Mouse (Mus musculus) embryonic fibroblast, embryonic 13.5 days (primary cell): Measurements from ENCODE around the gene Ddx3y. TPM values are rescaled to one million over a fixed set of nuclear protein-coding genes. Genes with fewer than 3 reads are reported as not detected.

ENCODE experiments used
- H3K27ac ChIP-seq: 2 replicates; pipeline ENCODE4 v1.5.1; 2012; ENCODE audit warnings: low read length, control low read depth, inconsistent platforms; ENCODE audit not compliant: insufficient read depth
- H3K4me1 ChIP-seq: 2 replicates; pipeline ENCODE4 v1.6.1; 2011; ENCODE audit warnings: low read length; ENCODE audit not compliant: control insufficient read depth, insufficient read depth
- H3K4me3 ChIP-seq: 2 replicates; pipeline ENCODE4 v1.5.1; 2011; ENCODE audit warnings: mild to moderate bottlenecking, control low read depth, low read length; ENCODE audit not compliant: insufficient read depth
- CTCF ChIP-seq: IDR thresholded peaks from 2 replicates; pipeline ENCODE4 v1.5.1; 2011; ENCODE audit warnings: mild to moderate bottlenecking, control low read depth, low read length, moderate library complexity, borderline replicate concordance; ENCODE audit not compliant: insufficient read depth
- POLR2A ChIP-seq: IDR thresholded peaks from 2 replicates; pipeline ENCODE4 v1.6.1; 2011; ENCODE audit warnings: low read depth, mild to moderate bottlenecking, control low read depth, low read length, moderate library complexity
- polyA plus RNA-seq: library from polyadenylated mRNA; stranded (reverse); fragments of >200 nt; gene quantifications from 2 replicates; pipeline ENCODE4 v1.2.4, GENCODE M21; 2011; ENCODE audit warnings: low read depth; ENCODE audit not compliant: missing spikeins, insufficient read length

Ddx3y gene
- polyA plus RNA-seq = 71.9 and 80.9 TPM in 2 replicates

DNA sequence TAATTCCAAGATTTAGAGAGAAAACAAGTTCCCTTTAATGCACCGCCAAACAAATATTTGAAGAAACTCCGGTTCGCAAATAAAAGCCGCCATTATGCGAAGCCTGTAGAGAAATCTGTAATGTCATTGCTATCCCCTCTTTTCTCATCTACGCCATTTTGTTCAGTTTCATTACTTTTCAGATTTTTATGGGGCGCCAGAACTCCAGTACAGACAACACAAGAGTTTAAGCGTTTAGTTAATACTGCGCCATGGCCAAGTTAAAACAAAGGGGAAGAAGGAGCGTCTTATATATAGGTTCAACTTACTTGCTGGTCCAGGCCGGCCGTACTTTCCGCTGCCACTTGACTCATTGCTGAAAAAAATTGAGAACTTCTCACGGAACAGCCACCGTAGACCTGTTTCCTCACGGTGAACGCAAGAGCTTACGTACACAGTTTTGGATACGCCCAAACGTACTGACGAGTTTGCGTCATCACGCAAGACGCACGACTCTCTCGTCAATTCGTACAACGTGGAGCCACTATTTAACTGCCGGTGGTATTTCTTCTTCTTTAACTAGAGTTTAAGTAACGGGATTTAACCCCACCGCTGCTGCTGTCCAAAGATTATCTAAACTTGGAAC, at the start of gene Ddx3y:
Gene Ddx3y, minus strand, starts transcription at position 459 of the 625 bp plus-strand sequence.
- peak within 1 kb of the TSS; percentile 87 for H3K27ac ChIP-seq
- TF ChIP-seq CTCF = no peak
- TF ChIP-seq POLR2A = no peak
- H3K4me1 ChIP-seq = no peaks in the 10 kb centered on the region
- peak within 1 kb of the TSS; percentile 73 for H3K4me3 ChIP-seq

DNA sequence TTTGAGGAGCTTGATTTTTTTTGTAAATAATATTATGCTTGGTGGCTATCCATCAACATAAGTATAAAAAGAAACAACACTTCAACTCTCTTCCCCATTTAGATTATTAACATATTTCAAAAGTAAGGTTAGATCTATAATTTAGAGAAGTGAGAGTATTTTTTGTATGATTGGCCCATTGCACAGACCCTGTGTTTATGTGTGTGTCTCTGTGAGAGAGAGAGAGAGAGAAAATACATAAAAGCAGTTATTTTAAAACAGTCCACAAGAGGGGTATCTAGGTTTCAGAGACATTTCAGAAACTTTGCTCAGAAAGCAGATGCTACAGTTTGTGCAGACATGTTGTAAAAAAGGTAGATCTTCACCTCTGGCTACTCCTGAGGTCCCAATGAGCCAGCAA, 7.3 kb upstream of the Ddx3y start:
- no peak overlapping the region for H3K27ac ChIP-seq
- no peak for TF ChIP-seq CTCF
- no peak for TF ChIP-seq POLR2A
- no peak overlapping the region for H3K4me3 ChIP-seq
- no peaks in the 10 kb centered on the region for H3K4me1 ChIP-seq

DNA sequence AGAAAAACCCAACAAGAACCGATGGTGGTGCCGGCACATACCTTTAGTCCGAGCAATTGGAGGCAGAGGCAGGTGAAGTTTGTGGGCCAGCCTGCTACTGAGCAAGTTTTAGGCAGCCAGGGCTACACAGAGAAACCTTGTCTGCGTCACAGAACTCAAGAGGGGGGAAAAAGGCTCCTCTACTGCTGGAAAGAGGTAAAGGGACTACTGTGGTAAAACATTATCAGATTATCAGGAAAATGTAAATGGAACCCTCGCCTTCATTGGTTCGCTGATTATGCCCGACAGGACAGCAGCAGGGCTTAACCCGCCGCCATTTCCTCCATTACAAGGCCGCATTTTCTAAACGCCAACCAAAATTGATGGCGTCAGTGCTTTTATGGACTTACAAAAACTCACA, 694 bp downstream of the Ddx3y start:
- H3K4me1 ChIP-seq = no peaks in the 10 kb centered on the region
- TF ChIP-seq POLR2A = no peak
- TF ChIP-seq CTCF = no peak
- peak overlapping the region; percentile 87 for H3K27ac ChIP-seq
- peak overlapping the region; percentile 73 for H3K4me3 ChIP-seq

DNA sequence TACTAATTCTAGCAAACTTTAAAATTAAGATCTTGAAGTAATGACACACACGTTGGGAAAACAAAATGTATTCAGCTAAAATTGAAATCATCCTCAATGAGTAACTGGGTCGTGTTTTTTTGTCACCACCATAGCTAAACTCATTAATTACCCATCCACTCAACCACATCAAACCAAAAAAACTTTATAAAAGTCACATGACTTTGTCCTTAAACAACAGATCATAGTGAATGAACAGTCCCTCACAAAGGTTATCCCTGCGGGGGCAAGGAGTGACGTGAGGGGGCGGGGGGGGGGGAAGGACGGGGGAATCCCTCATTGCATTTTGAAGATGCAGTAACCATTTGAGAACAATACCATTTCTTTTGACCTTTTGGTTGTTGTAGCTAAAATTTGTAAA, 40.3 kb downstream of the Ddx3y start:
- no peak overlapping the region for H3K4me3 ChIP-seq
- no peak overlapping the region for H3K27ac ChIP-seq
- H3K4me1 ChIP-seq = no peaks in the 10 kb centered on the region
- no peak for TF ChIP-seq POLR2A
- no peak for TF ChIP-seq CTCF

DNA sequence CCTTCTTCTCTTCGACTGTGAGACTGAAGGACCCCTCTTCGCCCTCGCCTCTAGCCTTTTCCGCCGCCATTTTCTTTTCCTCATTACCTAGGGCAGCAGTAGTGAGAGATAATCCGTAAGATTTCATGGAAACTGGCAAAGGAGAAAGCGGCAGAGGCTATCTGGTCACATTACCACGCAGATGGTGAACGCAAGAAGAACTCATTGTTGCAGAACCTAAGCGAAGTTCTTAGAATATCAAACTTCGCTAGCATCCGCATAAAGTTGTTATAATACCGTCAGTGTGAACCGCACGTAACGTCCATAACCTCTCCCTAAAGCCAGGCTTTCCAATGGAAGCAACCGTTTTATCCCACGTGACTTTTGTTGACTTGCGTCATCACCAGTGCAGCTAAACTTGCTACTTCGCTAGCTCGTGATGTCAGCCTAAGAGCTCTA, 41.0 kb downstream of the Ddx3y start, which contains the start of gene Uty:
Gene Uty, minus strand, starts transcription at position 334 of the 438 bp plus-strand sequence.
- TF ChIP-seq POLR2A (no peak), CTCF (no peak)
- no peaks in the 10 kb centered on the region for H3K4me1 ChIP-seq
- peak within 1 kb of the TSS; percentile 92 for H3K4me3 ChIP-seq
- H3K27ac ChIP-seq = peak within 1 kb of the TSS; percentile 69

DNA sequence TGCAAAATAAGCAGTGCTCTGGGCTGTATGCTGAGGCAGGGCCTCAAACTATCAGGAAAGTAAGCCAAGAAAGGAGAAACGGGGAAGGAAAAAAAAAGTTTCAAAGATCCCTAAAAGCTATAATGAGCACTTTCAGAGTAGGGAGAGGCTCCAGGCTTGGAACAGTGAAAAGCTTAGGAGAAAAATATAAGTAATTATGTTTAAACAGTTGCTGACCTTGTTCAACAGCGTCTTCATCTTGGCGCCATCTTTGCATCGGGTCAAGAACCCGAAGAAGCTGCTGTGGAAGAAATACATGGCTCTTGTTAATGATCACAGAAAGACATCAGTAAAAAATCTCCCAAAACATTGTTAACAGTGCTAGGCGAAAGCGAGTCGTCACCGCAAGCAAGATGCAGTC, 41.5 kb downstream of the Ddx3y start:
- H3K4me3 ChIP-seq = peak overlapping the region; percentile 92
- H3K27ac ChIP-seq = peak overlapping the region; percentile 69
- H3K4me1 ChIP-seq = no peaks in the 10 kb centered on the region
- TF ChIP-seq CTCF (no peak), POLR2A (no peak)

DNA sequence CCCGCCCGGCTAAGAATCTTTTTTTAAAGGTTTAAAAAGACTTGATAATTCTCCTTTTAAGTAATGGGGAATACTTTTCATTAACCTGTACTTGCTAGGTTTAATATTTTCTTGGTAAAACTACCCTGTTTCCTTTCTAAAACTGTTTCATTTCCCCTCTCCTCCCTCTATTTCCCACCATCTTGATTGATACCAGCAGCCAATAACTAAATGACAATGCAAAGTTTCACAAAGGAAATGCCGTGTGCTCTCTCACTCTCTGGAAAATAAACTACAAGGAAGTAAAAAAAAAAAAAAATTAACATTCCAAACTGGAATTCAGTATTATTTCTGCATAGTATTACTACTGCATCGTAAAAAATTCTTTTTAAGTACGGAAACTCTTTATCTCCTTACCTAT, 42.0 kb downstream of the Ddx3y start:
- H3K4me1 ChIP-seq = no peaks in the 10 kb centered on the region
- H3K27ac ChIP-seq = no peak overlapping the region
- no peak for TF ChIP-seq CTCF
- no peak for TF ChIP-seq POLR2A
- H3K4me3 ChIP-seq = peak overlapping the region; percentile 92; the same call in 1 of the 2 replicates

DNA sequence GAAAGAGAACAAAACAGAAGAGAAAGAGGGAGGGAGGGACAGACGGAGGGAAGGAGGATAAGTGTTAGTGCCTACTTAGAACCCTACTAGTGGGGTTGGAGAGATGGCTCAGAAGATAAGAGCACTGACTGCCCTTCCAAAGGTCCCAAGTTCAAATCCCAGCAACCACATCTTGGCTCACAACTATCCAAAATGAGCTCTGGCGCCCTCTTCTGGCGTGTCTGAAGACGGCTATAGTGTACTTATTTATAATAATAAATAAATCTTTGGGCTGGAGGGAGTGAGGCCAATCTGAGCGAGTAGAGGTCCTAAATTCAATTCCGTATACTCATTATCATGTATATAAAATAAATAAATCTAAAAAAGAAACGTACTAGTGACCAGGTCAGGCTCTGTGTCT, 66.4 kb downstream of the Ddx3y start:
- H3K4me3 ChIP-seq = no peak overlapping the region
- no peaks in the 10 kb centered on the region for H3K4me1 ChIP-seq
- TF ChIP-seq POLR2A = no peak
- no peak for TF ChIP-seq CTCF
- no peak overlapping the region for H3K27ac ChIP-seq

Other genes starting within 250 kb of the Ddx3y start
- 22.2 and 27.8 TPM in 2 replicates for gene Uty, start 40.9 kb downstream of the Ddx3y start, polyA plus RNA-seq
- gene Usp9y, start 173.2 kb upstream of the Ddx3y start, polyA plus RNA-seq = not detected in 2 replicates